Mouse (Mus musculus): ENCODE measurements at regions not wholly inside any gene's neighbourhood (a gene's known extent, or its start where the extent isn't known, plus 50 kb on each side); places are given as distances from the start of the nearest gene placed in this dataset.
"Not testable (repeated sequence)": the region's sequence is repeated elsewhere in the genome, so short reads cannot be mapped to it uniquely, and the experiment has no call there.

GRCm38 (mm10) chr2:53490805-53491585 lies 299.5 kb downstream of the Arl6ip6 start:
- no peaks in the 10 kb centered on the region for H3K36me3 ChIP-seq (ENCODE audit: control insufficient read depth, insufficient read depth, low read length, poor library complexity, severe bottlenecking)

GRCm38 (mm10) chr2:53492788-53493187 lies 301.3 kb downstream of the Arl6ip6 start:
- H3K27me3 ChIP-seq (ENCODE audit: control insufficient read depth, insufficient read depth, low read length, poor library complexity, severe bottlenecking) = no peaks in the 10 kb centered on the region
- H3K36me3 ChIP-seq (ENCODE audit: control insufficient read depth, insufficient read depth, low read length, poor library complexity, severe bottlenecking) = no peaks in the 10 kb centered on the region
- DNase-seq (ENCODE audit: low read depth, low spot score) = no peak

More at GRCm38 (mm10) chr2:53490805-53491585, 299.5 kb downstream of the Arl6ip6 start:
- no peak for DNase-seq (ENCODE audit: low read depth, low spot score)
- H3K27me3 ChIP-seq (ENCODE audit: control insufficient read depth, insufficient read depth, low read length, poor library complexity, severe bottlenecking) = no peaks in the 10 kb centered on the region

GRCm38 (mm10) chr2:53501657-53502274 lies 310.2 kb downstream of the Arl6ip6 start:
- H3K36me3 ChIP-seq (ENCODE audit: control insufficient read depth, insufficient read depth, low read length, poor library complexity, severe bottlenecking) = no peaks in the 10 kb centered on the region
- no peak for DNase-seq (ENCODE audit: low read depth, low spot score)
- H3K27me3 ChIP-seq (ENCODE audit: control insufficient read depth, insufficient read depth, low read length, poor library complexity, severe bottlenecking) = no peaks in the 10 kb centered on the region

- H3K36me3 ChIP-seq (ENCODE audit: control insufficient read depth, insufficient read depth, low read length, poor library complexity, severe bottlenecking) = no peaks in the 10 kb centered on the region
- no peaks in the 10 kb centered on the region for H3K27me3 ChIP-seq (ENCODE audit: control insufficient read depth, insufficient read depth, low read length, poor library complexity, severe bottlenecking)
- no peak for DNase-seq (ENCODE audit: low read depth, low spot score)
Measured at GRCm38 (mm10) chr2:53502275-53502667, 310.7 kb downstream of the Arl6ip6 start.

- H3K36me3 ChIP-seq (ENCODE audit: control insufficient read depth, insufficient read depth, low read length, poor library complexity, severe bottlenecking) = no peaks in the 10 kb centered on the region
- no peaks in the 10 kb centered on the region; the same call in 1 of the 2 replicates for H3K27me3 ChIP-seq (ENCODE audit: control insufficient read depth, insufficient read depth, low read length, poor library complexity, severe bottlenecking)
- DNase-seq (ENCODE audit: low read depth, low spot score) = no peak
Measured at GRCm38 (mm10) chr2:53542097-53542496, 350.6 kb downstream of the Arl6ip6 start.

GRCm38 (mm10) chr2:53574007-53574406 lies 382.5 kb downstream of the Arl6ip6 start:
- Histone ChIP-seq H3K27me3 (ENCODE audit: control insufficient read depth, insufficient read depth, low read length, poor library complexity, severe bottlenecking) (no peaks in the 10 kb centered on the region), H3K36me3 (ENCODE audit: control insufficient read depth, insufficient read depth, low read length, poor library complexity, severe bottlenecking) (no peaks in the 10 kb centered on the region)
- DNase-seq (ENCODE audit: low read depth, low spot score) = no peak

GRCm38 (mm10) chr2:53605829-53606228 lies 414.3 kb downstream of the Arl6ip6 start:
- no peaks in the 10 kb centered on the region for H3K27me3 ChIP-seq (ENCODE audit: control insufficient read depth, insufficient read depth, low read length, poor library complexity, severe bottlenecking)
- DNase-seq (ENCODE audit: low read depth, low spot score) = no peak
- no peaks in the 10 kb centered on the region for H3K36me3 ChIP-seq (ENCODE audit: control insufficient read depth, insufficient read depth, low read length, poor library complexity, severe bottlenecking)

- DNase-seq (ENCODE audit: low read depth, low spot score) = no peak
- no peaks in the 10 kb centered on the region for H3K27me3 ChIP-seq (ENCODE audit: control insufficient read depth, insufficient read depth, low read length, poor library complexity, severe bottlenecking)
- H3K36me3 ChIP-seq (ENCODE audit: control insufficient read depth, insufficient read depth, low read length, poor library complexity, severe bottlenecking) = no peaks in the 10 kb centered on the region
Measured at GRCm38 (mm10) chr2:53619681-53620080, 428.2 kb downstream of the Arl6ip6 start.

GRCm38 (mm10) chr2:53632816-53633474 lies 441.4 kb downstream of the Arl6ip6 start:
- DNase-seq (ENCODE audit: low read depth, low spot score); H3K36me3 ChIP-seq (ENCODE audit: control insufficient read depth, insufficient read depth, low read length, poor library complexity, severe bottlenecking); H3K27me3 ChIP-seq (ENCODE audit: control insufficient read depth, insufficient read depth, low read length, poor library complexity, severe bottlenecking): not testable (repeated sequence)

GRCm38 (mm10) chr2:53668599-53669372 lies 416.6 kb downstream of the Rprm start:
- DNase-seq (ENCODE audit: low read depth, low spot score) = peak; percentile 63
- H3K27me3 ChIP-seq (ENCODE audit: control insufficient read depth, insufficient read depth, low read length, poor library complexity, severe bottlenecking) = no peaks in the 10 kb centered on the region

GRCm38 (mm10) chr2:53680350-53681011 lies 404.9 kb downstream of the Rprm start:
- Histone ChIP-seq H3K36me3 (ENCODE audit: control insufficient read depth, insufficient read depth, low read length, poor library complexity, severe bottlenecking) (no peaks in the 10 kb centered on the region), H3K27me3 (ENCODE audit: control insufficient read depth, insufficient read depth, low read length, poor library complexity, severe bottlenecking) (no peaks in the 10 kb centered on the region)
- no peak for DNase-seq (ENCODE audit: low read depth, low spot score)

More at GRCm38 (mm10) chr2:53668599-53669372, 416.6 kb downstream of the Rprm start:
- no peaks in the 10 kb centered on the region for H3K36me3 ChIP-seq (ENCODE audit: control insufficient read depth, insufficient read depth, low read length, poor library complexity, severe bottlenecking)

- no peak for DNase-seq (ENCODE audit: low read depth, low spot score)
- Histone ChIP-seq H3K36me3 (ENCODE audit: control insufficient read depth, insufficient read depth, low read length, poor library complexity, severe bottlenecking) (no peaks in the 10 kb centered on the region), H3K27me3 (ENCODE audit: control insufficient read depth, insufficient read depth, low read length, poor library complexity, severe bottlenecking) (no peaks in the 10 kb centered on the region)
Measured at GRCm38 (mm10) chr2:53682599-53682998, 402.8 kb downstream of the Rprm start.

GRCm38 (mm10) chr2:53687281-53687680 lies 398.1 kb downstream of the Rprm start:
- DNase-seq (ENCODE audit: low read depth, low spot score) = no peak
- Histone ChIP-seq H3K36me3 (ENCODE audit: control insufficient read depth, insufficient read depth, low read length, poor library complexity, severe bottlenecking) (no peaks in the 10 kb centered on the region), H3K27me3 (ENCODE audit: control insufficient read depth, insufficient read depth, low read length, poor library complexity, severe bottlenecking) (no peaks in the 10 kb centered on the region)

GRCm38 (mm10) chr2:53689223-53689880 lies 396.0 kb downstream of the Rprm start:
- DNase-seq (ENCODE audit: low read depth, low spot score) = no peak
- Histone ChIP-seq H3K36me3 (ENCODE audit: control insufficient read depth, insufficient read depth, low read length, poor library complexity, severe bottlenecking) (no peaks in the 10 kb centered on the region), H3K27me3 (ENCODE audit: control insufficient read depth, insufficient read depth, low read length, poor library complexity, severe bottlenecking) (no peaks in the 10 kb centered on the region)

Data from splenic B cell, adult 2 months (primary cell).